Mouse (Mus musculus) ES-E14 (cell line): Measurements from ENCODE around the gene Ring1.

Source experiments
- CHD2 ChIP-seq: IDR thresholded peaks from 2 replicates; pipeline ENCODE4 v1.6.1; 2014; ENCODE audit warnings: mild to moderate bottlenecking, low read depth, low read length, inconsistent platforms
- HCFC1 ChIP-seq: IDR thresholded peaks from 2 replicates; pipeline ENCODE4 v1.6.1; 2012; ENCODE audit warnings: low read length, inconsistent platforms, borderline replicate concordance; ENCODE audit not compliant: insufficient read depth
- MAFK ChIP-seq: IDR thresholded peaks from 2 replicates; pipeline ENCODE4 v1.6.1; 2014; ENCODE audit warnings: mild to moderate bottlenecking, low read depth, low read length, inconsistent platforms; ENCODE audit not compliant: insufficient read depth
- ZC3H11A ChIP-seq: IDR thresholded peaks from 2 replicates; pipeline ENCODE4 v1.6.1; 2012; ENCODE audit warnings: low read depth, mild to moderate bottlenecking, inconsistent platforms, low read length, borderline replicate concordance
- ZNF384 ChIP-seq: IDR thresholded peaks from 2 replicates; pipeline ENCODE4 v1.6.1; 2012; ENCODE audit warnings: low read depth, low read length, inconsistent platforms

DNA sequence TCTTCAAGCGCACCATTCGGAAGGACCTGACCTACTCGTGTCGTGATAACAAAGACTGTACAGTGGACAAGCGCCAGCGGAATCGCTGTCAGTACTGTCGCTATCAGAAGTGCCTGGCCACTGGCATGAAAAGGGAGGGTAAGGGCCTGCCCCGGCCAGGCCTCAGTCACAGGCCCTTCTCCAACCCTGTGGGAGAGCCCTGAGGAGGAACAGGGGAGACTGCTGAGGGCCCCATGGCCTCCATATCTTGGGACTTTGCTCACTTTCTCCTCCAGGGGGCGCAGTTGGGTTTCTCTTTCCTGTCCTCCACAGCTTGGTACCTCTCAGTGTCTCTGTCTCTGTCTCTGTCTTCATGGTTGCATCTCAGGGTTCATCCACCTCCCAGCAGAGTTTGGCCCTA lies 9.6 kb upstream of the Ring1 start:
- TF ChIP-seq HCFC1 (no peak), MAFK (no peak), CHD2 (no peak), ZNF384 (no peak), ZC3H11A (no peak)
